Mouse (Mus musculus): ENCODE results near the gene Snapc3.

Snapc3 gene

DNA sequence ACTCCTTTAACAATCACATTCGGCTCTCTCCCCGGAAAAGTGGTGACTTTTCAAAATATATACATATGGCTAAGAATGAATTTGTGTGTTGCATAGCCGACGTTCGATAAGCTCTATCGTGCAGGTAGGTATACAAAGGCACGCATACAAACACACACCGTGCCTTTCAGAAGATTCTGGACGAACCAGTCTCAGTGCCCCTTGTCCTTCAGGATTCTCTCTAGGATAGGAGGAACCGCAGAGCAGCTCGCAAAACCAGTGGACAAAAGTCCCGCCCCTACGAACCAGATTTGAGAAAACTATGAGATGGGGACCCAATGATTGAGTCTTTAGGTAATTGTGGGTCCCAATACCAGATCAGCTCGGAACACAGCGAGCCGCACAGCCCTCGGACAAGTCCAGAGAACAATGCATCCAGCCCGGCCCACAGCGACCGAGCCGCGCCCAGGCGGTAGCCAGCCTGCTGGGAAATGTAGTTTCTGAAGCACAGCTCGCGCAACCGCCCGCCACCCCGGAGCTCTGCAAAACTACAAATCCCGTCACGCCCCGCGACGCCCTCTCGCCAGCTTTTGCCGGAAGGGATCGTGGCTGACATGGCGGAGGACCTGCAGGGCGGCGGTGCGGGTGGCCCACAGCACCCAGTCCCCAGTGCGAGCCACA is at the start of gene Snapc3:
Snapc3 (plus strand) TSS at position 565 of the 660 bp plus-strand sequence.
- DNase-seq: peak; percentile 96

DNA sequence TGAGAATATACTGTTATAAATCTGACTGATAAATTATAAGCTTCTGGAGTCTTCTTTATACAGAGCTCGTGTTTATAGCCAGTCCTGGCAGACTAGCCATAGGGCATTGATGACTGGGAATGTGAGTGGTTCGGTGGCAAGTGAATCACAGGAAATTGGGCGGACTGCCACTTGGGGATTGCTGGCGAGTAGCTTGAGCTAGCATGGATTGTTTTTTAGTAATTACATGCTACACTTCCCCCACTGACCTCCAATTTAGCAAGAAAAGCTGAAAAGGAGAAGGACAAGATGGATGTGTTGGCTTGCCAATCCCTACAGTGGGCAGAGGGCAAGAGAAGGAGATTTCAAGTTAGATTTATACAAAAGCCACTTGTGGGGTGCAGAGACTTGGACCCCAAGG is 44.1 kb upstream of the Snapc3 start:
- DNase-seq: no peak

GRCm38 (mm10) chr4:83375650-83376049 is 41.9 kb upstream of the Snapc3 start:
- no peak for DNase-seq

DNA sequence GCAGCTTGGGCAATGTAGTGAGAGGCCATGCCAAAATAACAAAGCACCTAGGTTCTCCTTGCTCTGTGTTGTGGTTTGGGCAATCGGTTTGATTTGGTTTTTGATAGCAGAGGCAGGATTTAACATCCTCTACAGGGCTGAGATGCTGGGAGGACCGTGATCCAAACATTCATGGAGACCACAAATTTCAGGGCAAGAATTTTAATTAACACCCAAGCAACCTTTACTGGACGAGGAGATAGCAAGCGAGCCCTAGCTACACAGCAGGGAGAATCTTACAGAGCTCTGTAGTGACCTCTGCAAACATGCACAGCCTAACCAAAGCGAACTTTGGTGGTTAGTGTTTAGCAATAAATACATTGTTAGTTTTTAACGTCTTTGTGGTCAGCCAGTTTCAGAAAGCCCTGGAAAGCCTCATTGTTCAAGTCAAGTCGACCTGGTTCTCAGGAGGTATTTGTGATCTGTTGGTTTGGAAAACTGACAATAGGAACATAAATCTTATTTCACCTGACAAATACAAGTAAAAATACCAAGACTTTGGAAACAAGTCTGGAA is 41.0 kb upstream of the Snapc3 start:
- no peak for DNase-seq

DNA sequence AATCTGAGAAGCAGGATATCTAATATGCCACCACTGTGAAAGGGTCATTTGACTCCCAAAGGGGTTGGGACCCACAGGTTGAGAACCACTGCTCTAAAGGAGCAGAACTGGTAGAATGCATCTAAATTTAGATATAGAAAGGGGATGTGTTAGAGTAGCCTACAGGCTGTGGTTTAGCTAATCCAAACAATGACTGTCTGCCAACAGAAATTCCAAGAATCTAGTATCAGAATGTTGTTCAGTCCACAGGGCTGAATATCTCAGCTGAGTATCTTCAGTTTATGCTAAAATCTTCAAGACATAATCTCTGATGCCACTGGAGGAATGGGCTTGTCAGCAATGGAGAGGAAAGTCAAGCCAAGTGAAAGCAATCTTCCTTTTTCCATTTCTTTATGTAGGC is 38.5 kb upstream of the Snapc3 start:
- DNase-seq: no peak

DNA sequence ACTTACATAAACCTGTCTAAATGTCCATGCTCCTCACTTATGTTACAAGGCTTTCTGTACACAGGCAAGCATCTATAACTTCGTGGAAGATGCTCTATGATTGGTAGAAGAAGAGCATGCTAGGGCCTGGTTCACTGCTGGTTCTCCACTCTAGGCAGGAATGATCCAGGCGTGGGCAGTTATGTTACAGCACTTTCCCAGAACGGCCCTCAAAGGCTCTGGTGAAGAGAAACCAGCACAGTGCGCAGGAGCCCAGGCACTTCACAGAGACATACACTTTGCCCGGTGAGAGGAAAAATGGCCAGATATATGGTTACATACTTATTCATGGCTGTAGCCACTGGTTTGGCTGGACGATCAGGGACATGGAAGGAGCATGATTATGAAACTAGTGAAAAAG is 37.8 kb upstream of the Snapc3 start:
- DNase-seq: no peak

DNA sequence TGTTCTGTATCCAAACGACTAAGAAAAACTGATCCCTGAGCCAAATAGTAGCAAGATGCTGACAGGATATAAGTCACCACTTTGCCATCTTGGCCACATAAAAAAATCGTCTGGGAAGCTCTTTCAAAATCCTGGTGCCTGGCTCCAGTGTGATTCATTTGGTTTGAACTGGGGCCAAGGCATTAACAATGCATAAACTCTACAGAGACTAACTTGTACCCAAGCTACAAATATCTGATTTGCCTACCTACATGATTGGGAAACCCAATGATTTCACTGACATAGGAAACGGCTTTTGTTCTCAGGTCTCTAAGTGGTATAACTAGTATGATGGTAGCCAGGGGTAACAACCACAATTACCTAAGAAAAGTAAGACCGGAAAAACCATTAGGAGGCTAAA is 37.3 kb upstream of the Snapc3 start:
- DNase-seq: no peak

- DNase-seq: peak; percentile 60
Observed at GRCm38 (mm10) chr4:83383899-83384490, 33.5 kb upstream of the Snapc3 start.

- DNase-seq: no peak
Observed at GRCm38 (mm10) chr4:83385091-83385490, 32.4 kb upstream of the Snapc3 start.

DNA sequence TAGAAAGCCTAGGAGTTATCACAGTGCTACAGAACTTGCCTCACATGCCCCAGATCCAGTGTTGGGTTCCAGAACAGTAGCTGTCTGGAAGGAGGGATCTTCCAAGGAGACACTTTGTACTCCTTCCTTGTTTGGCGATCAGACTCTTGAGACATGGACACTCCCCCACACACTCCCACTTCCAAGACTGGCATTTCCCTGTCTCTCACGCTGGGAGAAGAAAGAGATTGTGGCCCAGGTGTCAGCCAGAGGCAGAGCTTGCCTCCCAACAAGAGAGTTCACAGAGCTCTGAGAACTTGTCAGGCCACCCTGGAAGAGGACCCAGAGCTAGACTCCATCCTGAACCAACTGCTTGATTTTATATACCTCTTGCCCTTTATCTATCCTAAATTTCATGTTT is 27.0 kb upstream of the Snapc3 start:
- DNase-seq: no peak

- no peak for DNase-seq
Observed at GRCm38 (mm10) chr4:83391956-83392355, 25.6 kb upstream of the Snapc3 start.

DNA sequence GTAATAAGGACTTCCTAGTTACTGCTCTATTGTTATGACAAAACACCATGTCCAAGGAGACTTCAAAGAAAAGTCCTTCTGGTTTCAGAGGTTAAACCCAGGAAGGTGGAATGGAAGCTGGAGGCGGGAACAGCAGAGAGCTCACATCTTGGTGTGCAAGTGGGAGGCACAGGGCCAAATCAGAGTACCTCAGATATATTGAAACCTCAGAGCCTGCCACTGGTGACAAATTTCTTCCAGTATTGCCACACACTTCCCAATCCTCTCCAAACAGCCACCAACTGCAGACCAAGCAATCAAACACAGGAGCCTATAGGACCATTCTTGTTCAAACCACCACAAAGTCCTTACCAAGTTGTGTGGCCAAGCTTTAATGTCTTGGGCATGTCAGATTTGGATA is 23.8 kb upstream of the Snapc3 start:
- DNase-seq: no peak

- no peak for DNase-seq
Observed at GRCm38 (mm10) chr4:83396346-83396745, 21.2 kb upstream of the Snapc3 start.

DNA sequence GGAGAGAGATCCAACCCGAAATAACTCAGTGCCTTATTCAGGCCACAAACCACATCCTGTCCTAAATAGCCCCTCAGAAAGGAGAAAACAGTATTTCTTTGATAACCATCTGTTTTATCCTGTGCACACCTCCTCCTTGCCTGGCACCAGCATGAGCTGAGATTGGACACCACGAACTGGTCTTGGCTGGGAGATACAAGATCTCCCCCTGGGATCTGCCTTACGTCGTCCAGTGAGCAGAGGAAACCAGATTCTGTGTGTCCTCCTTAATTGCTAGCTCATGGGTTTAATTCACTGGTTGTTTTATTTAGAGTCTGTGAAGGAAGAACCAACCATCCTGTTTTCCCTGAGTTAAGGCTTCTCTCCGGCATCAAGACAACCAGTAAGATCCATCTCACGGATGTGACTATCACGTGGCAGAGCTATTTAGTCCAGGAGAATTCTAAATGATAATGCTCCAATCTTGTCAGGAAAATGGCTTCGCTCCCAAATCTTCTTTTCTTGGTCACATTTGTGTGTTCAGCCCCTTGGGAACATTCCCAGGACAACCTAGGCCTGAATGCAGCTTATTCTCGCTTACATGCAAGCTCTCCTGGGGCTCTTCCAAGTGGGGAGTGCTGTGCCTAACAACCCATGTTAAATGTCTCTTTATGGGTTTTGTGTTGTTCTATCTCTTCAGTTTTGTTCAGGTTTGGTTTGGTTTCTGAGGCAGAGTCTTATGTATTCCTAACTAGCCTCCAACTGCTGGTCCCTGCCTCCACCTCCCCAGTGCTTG is 20.3 kb upstream of the Snapc3 start:
- DNase-seq: no peak

DNA sequence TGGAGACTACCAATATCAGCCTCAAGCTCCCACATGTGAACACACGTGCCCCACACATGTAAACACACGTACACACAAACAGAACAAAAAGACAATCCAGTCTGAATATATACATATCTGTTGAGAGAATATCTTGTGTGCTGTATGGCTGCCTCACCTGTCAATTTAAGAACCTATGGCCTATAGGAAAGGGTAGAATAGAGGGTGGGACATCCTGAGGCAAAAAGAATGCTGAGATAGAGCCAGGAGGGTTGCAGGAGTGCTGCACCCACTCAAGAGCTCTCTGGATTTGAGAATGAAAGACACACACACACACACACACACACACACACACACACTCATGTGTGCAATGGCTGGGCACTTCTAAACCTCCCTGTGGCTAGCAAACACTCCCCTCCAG is 19.0 kb upstream of the Snapc3 start:
- no peak for DNase-seq

DNA sequence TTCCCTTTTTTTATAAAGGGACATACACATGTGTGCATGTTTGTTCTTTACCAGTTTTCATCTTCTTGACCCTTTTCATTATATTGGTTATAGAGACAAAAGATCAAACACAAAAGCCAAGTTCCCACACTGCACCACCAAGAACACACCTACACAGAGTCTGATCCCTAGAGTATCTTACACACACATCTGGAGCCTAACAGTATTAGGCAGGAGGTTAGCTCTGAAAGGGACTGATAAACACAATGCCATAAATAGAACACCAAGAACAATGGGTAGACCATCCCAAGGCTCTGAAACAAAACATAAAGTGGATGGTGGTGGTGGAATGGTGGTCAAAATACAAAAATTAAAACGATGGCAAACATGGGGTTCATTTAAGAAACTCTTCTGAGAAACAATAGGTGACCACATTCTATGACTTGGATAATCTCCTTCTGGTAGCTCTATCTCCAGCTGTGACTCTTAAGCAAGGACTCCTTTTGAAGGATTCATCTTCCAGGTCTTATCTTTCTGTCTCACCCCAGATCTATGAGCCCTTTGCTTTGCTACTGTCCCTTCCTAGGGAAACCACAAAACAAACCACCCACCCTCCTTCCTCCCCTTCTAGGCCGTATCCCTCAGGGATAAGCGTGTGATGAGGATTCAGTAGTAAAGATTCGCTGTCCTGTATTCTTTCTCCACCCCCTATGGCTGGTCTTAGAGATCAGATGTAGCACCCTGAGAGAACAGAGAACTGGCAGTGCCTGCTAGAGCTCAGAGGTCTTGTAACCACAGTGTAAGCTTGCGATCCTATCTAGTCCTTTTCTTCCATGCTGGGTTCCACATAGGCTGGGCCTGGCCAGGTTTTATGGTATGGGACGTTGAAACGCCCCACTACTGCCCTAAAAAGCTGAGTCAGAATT is 16.6 kb upstream of the Snapc3 start:
- no peak for DNase-seq

- DNase-seq: no peak
Observed at GRCm38 (mm10) chr4:83401712-83402111, 15.8 kb upstream of the Snapc3 start.

GRCm38 (mm10) chr4:83407688-83408087 is 9.8 kb upstream of the Snapc3 start:
- DNase-seq: no peak

DNA sequence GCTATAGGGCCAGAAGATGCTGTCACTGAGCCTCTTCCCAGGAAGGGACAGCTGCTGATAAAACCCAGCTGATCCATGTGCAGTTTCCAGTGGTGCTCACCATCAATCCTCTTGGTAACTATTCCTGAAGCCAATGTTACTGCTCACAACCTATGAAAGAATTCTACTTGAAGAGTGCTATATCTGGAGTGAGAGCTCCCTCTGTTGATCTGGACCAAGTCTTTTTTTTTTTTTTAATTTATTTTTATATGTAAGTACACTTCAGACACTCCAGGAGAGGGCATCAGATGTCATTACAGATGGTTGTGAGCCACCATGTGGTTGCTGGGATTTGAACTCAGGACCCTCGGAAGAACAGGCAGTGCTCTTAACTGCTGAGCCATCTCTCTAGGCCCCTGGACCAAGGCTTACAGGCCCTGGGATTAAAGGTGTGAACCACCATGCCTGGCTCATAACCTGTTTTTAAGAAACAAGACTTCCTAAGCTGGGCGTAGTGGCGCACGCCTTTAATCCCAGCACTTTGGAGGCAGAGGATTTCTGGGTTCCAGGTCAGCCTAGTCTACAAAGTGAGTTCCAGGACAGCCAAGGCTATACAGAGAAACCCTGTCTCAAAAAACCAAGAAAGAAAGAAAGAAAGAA is 7.5 kb upstream of the Snapc3 start:
- no peak for DNase-seq

DNA sequence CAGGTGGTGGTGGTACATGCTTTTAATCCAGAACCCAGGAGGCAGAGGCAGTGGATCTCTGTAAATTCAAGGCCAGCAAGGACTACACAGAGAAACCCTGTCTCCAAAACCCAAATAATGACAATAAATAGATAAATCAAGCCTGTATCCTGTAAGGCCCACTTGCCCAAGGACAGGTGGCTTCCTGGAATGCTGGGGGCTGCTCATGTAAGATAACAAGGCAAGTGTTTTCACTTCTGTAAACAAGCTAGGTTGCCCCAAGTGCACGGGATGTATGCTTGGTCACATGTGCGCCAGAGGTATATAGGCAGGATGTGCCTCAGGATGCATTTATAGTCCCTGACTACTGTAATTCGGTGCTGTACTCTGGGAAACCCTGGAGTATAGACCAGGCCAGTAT is 5.5 kb upstream of the Snapc3 start:
- DNase-seq: no peak

- no peak for DNase-seq
Observed at GRCm38 (mm10) chr4:83414241-83414824, 3.2 kb upstream of the Snapc3 start.

DNA sequence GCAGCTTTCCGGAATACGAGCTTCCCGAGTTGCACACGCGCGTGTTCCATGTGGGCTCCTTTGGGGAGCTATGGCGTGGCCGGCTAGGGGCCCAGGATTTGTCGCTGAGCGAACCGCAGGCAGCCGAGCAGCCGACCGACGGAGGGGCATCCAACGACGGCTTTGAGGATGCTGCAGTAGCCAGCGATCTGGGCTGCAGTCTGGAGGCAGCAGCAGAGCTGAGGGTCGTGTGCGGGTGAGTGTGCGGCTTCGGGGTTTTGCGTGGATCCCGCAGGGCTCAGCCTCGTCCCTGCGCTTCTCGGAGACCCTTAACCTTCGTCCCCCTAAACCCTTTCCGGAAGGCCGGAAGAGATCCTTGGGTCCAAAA is 279 bp downstream of the Snapc3 start:
- no peak for DNase-seq

Data from thymus, postnatal 14 days (tissue).